13 mouse cellular contexts compared by ENCODE assay signal in genomic region chr12:104591571-104591970, GRCm38 (mm10).
"Had no signal": no experiment of that assay in that cellular context is flagged by ENCODE, and none has a peak within 500 bp of the region (broad histone marks: within the 10 kb centered on the region; RNA-seq: fewer than 3 reads in every experiment).

No protein-coding gene starts in this region.

- DNase-seq: gastrocnemius, postnatal 14 days; gastrocnemius, postnatal 36 days; heart, adult 11 months; heart, adult 2 months; heart, postnatal 14 days; heart, postnatal 36 days; kidney, adult 11 months; kidney, adult 2 months; kidney, adult 9 months; kidney, postnatal 14 days; kidney, postnatal 36 days; layer of hippocampus, adult 9-11 months; layer of hippocampus, postnatal 36 days had no signal
